Mouse (Mus musculus) T-helper 1 cell (primary cell): ENCODE measurements around the gene Ebp.

Experiments
- in situ Hi-C: fragments of 300-600 bp; cut with MboI, MseI; formaldehyde crosslinking; loops from one replicate; pipeline ENCODE4 v1.15.1; 2025; ENCODE audit warnings: high pct_unique_total_duplicates

The Ebp gene

GRCm38 (mm10) chrX:8193419-8193723 lies at the start of gene Ebp:
Gene Ebp (minus strand): TSS chrX:8193512.
- in situ Hi-C loops: no loop called here

- in situ Hi-C loops: no loop called here
These were observed 45.6 kb upstream of the Ebp start for GRCm38 (mm10) chrX:8238804-8239395.

- in situ Hi-C loops: no loop called here
These were observed 43.4 kb upstream of the Ebp start for GRCm38 (mm10) chrX:8236704-8237103.

- in situ Hi-C loops: no loop called here
These were observed 40.3 kb upstream of the Ebp start for GRCm38 (mm10) chrX:8233602-8234001.

- in situ Hi-C loops: no loop called here
These were observed 37.0 kb upstream of the Ebp start for GRCm38 (mm10) chrX:8230272-8230671.

GRCm38 (mm10) chrX:8223473-8223872 lies 30.2 kb upstream of the Ebp start:
- in situ Hi-C loops: no loop called here

GRCm38 (mm10) chrX:8222678-8223421 lies 29.5 kb upstream of the Ebp start:
- in situ Hi-C loops: no loop called here

GRCm38 (mm10) chrX:8222296-8222677 lies 29.0 kb upstream of the Ebp start:
- in situ Hi-C loops: no loop called here

- in situ Hi-C loops: loop anchor here (10.0 kb wide), 1 partner anchor 1345 kb away; no protein-coding TSS in a partner anchor
These were observed 26.3 kb upstream of the Ebp start for GRCm38 (mm10) chrX:8219651-8220050.

- in situ Hi-C loops: loop anchor here (10.0 kb wide), 1 partner anchor 1343 kb away; no protein-coding TSS in a partner anchor
These were observed 24.8 kb upstream of the Ebp start for GRCm38 (mm10) chrX:8218114-8218513.

- in situ Hi-C loops: loop anchor here (10.0 kb wide), 1 partner anchor 1343 kb away; no protein-coding TSS in a partner anchor
These were observed 24.1 kb upstream of the Ebp start for GRCm38 (mm10) chrX:8217383-8217782.

- in situ Hi-C loops: loop anchor here (10.0 kb wide), 1 partner anchor 1337 kb away; no protein-coding TSS in a partner anchor
These were observed 18.3 kb upstream of the Ebp start for GRCm38 (mm10) chrX:8211490-8212207.

- in situ Hi-C loops: loop anchor here (10.0 kb wide), 1 partner anchor 1335 kb away; no protein-coding TSS in a partner anchor
These were observed 16.4 kb upstream of the Ebp start for GRCm38 (mm10) chrX:8209720-8210119.

- in situ Hi-C loops: no loop called here
These were observed 13.9 kb upstream of the Ebp start for GRCm38 (mm10) chrX:8207224-8207623.

- in situ Hi-C loops: no loop called here
These were observed 13.4 kb upstream of the Ebp start for GRCm38 (mm10) chrX:8206694-8207197.

- in situ Hi-C loops: no loop called here
These were observed 12.8 kb upstream of the Ebp start, which contains the start of gene Porcn for GRCm38 (mm10) chrX:8206015-8206693. Gene Porcn (minus strand): TSS chrX:8206525.

- in situ Hi-C loops: no loop called here
These were observed 12.2 kb upstream of the Ebp start for GRCm38 (mm10) chrX:8205551-8205950.

- in situ Hi-C loops: no loop called here
These were observed 11.8 kb upstream of the Ebp start for GRCm38 (mm10) chrX:8205088-8205487.

GRCm38 (mm10) chrX:8204076-8204475 lies 10.8 kb upstream of the Ebp start:
- in situ Hi-C loops: no loop called here

GRCm38 (mm10) chrX:8203105-8203504 lies 9.8 kb upstream of the Ebp start:
- in situ Hi-C loops: no loop called here

- in situ Hi-C loops: no loop called here
These were observed 483 bp downstream of the Ebp start for GRCm38 (mm10) chrX:8192640-8193418.
